Mouse (Mus musculus) embryo, embryonic 10 days (tissue): ENCODE measurements around the gene Mllt11.

Experiments used
- DNase-seq: peaks from one replicate; pipeline ENCODE4 v3.0.0-alpha.2; 2015; ENCODE audit warnings: low spot score

The Mllt11 gene

DNA sequence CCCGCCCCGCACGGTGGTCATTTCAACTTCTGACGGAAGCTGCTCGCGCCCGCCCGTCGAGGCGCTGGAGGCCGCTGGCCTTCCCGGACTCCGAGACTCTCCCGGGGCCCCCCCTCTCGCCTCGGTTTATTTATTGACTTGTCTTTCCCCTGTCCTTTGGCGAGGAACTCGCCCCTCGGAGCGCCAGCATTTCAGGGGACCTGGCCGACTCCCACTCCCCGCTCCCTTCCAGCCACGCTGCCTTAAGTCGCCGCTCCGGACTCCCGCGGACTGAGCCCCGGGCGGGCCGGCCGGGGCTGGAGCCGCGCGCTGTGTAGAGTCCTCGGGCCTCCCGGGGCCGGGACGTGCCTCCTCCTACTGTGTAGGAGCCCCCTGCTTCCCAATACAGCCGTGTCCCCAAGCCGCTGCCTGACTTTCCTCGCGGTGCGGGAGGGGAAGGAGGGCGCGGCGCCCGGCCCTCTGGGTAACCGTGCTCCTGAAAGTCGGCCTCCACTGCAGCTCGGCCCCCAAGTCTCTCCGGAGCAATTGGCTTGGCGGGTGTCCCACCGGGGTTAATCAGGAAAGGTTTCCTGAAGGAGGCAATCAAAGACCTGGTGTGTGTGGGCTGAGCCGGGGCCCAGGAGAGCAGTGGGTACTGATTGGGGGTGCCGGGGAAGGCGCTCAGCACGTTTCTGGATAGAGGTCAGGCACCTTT lies 58.6 kb downstream of the Mllt11 start:
- no peak for DNase-seq

DNA sequence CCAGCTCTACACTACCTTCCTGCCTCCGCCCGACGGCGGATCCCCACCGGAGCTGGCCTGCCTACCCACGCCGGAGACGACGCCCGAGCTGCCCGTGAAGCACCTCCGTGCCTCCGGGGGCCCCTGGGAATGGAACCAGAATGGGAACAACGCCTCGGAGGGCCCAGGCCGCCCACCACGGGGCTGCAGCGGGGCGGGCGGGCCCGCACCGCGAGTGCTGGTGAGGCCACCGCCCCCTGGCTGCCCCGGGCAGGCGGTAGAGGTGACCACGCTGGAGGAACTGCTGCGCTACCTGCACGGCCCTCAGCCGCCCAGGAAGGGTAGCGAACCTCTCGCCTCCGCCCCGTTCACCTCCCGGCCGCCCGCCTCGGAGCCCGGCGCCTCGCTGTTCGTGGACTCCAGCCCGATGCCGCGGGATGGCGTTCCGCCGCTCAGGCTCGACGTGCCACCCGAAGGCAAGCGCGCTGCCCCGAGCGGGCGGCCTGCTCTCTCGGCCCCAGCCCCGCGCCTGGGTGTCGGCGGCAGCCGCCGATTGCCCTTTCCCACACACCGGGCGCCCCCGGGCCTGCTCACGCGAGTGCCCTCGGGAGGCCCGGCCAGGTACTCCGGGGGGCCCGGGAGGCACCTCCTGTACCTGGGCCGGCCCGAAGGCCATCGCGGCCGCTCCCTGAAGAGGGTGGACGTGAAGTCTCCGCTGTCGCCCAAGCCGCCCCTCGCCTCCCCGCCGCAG lies 59.3 kb downstream of the Mllt11 start:
- no peak for DNase-seq

DNA sequence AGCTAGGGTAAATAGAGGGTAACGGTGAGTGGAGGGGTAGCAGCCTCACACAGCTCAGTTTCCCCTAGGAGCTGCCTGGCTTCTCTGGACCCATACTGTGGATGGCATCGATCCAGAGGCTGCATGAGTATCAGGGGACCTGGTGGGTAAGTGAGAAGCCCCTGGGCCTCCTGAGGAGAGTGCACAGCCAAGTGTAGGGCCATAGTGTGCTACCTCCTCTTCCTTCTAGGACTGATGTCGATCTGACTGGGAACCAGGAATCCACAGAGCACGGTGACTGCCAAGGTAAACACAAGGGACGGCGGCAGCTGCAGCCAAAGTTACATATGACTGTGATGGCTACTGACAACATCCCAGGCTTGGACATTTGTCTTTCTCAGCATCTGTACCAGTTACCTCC lies 60.9 kb downstream of the Mllt11 start:
- DNase-seq: no peak

DNA sequence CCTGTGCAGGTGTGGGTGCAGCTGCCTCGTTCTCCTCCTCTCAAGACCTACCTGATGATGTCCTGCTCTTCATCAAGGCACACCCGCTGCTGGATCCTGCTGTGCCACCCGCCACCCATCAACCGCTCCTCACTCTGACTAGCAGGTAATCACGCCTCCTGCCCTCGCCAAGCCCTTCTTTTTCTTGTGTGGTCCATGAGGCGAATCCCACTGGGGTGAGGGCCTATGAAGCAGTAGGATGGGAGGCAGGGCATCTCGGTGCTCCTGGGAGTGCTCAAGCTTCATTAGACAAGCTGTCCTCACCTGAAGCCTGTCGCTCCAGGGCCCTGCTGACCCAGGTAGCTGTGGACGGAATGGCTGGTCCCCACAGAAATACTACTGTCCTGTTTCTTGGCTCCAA lies 62.0 kb downstream of the Mllt11 start:
- no peak for DNase-seq
